Mouse (Mus musculus) ES-Bruce4 (cell line): ENCODE measurements at regions not wholly inside any gene's neighbourhood (a gene's known extent, or its start where the extent isn't known, plus 50 kb on each side); places are given as distances from the start of the nearest gene placed in this dataset.

ENCODE experiments used
- CTCF ChIP-seq: IDR thresholded peaks from one replicate; pipeline ENCODE4 v1.8.1; 2011; ENCODE audit warnings: low read depth, low read length
- EP300 ChIP-seq: IDR thresholded peaks from 2 replicates; pipeline ENCODE4 v1.6.1; 2011; ENCODE audit warnings: low read depth, low read length; ENCODE audit not compliant: insufficient read depth

- TF ChIP-seq EP300 (no peak), CTCF (no peak)
Observed at GRCm38 (mm10) chr10:83926990-83927389, 204.3 kb downstream of the 1500009L16Rik start.
